Mouse (Mus musculus): ENCODE measurements around the gene Ppp1r1b.

The Ppp1r1b gene

GRCm38 (mm10) chr11:98346168-98346567, 2.0 kb upstream of the Ppp1r1b start:
- no peak for DNase-seq (ENCODE audit: low spot score in 2 of 2)

GRCm38 (mm10) chr11:98347385-98348082, 670 bp upstream of the Ppp1r1b start:
- no peak for DNase-seq (ENCODE audit: low spot score in 2 of 2)

- no peak for DNase-seq (ENCODE audit: low spot score in 2 of 2)
Measured at GRCm38 (mm10) chr11:98349308-98349707, 1.1 kb downstream of the Ppp1r1b start.

GRCm38 (mm10) chr11:98352272-98352990, 4.2 kb downstream of the Ppp1r1b start:
- no peak for DNase-seq (ENCODE audit: low spot score in 2 of 2)

- DNase-seq (ENCODE audit: low spot score in 2 of 2) = no peak
Measured at GRCm38 (mm10) chr11:98353651-98354211, 5.5 kb downstream of the Ppp1r1b start.

GRCm38 (mm10) chr11:98354445-98354844, 6.2 kb downstream of the Ppp1r1b start:
- no peak for DNase-seq (ENCODE audit: low spot score in 2 of 2)

- peak in 1 of 2 experiments; percentile 47 for DNase-seq (ENCODE audit: low spot score in 2 of 2)
Measured at GRCm38 (mm10) chr11:98355732-98356299, 7.6 kb downstream of the Ppp1r1b start.

- no peak for DNase-seq (ENCODE audit: low spot score in 2 of 2)
Measured at GRCm38 (mm10) chr11:98356625-98357394, 8.6 kb downstream of the Ppp1r1b start.

GRCm38 (mm10) chr11:98357396-98358160, 9.4 kb downstream of the Ppp1r1b start:
- DNase-seq (ENCODE audit: low spot score in 2 of 2) = no peak

GRCm38 (mm10) chr11:98358161-98359083, 10.2 kb downstream of the Ppp1r1b start, which contains the start of gene Stard3:
Gene Stard3, plus strand, starts transcription at chr11:98358368.
- peak; percentile 91 to 94 for DNase-seq (ENCODE audit: low spot score in 2 of 2)

GRCm38 (mm10) chr11:98360866-98361521, 12.8 kb downstream of the Ppp1r1b start:
- no peak for DNase-seq (ENCODE audit: low spot score in 2 of 2)

- DNase-seq (ENCODE audit: low spot score in 2 of 2) = no peak
Measured at GRCm38 (mm10) chr11:98363817-98364216, 15.6 kb downstream of the Ppp1r1b start.

- no peak for DNase-seq (ENCODE audit: low spot score in 2 of 2)
Measured at GRCm38 (mm10) chr11:98364410-98364809, 16.2 kb downstream of the Ppp1r1b start.

GRCm38 (mm10) chr11:98366290-98366689, 18.1 kb downstream of the Ppp1r1b start:
- DNase-seq (ENCODE audit: low spot score in 2 of 2) = no peak

- DNase-seq (ENCODE audit: low spot score in 2 of 2) = no peak
Measured at GRCm38 (mm10) chr11:98367171-98367862, 19.1 kb downstream of the Ppp1r1b start.

- no peak for DNase-seq (ENCODE audit: low spot score in 2 of 2)
Measured at GRCm38 (mm10) chr11:98367863-98368186, 19.6 kb downstream of the Ppp1r1b start.

- no peak for DNase-seq (ENCODE audit: low spot score in 2 of 2)
Measured at GRCm38 (mm10) chr11:98369337-98369736, 21.1 kb downstream of the Ppp1r1b start.

- no peak for DNase-seq (ENCODE audit: low spot score in 2 of 2)
Measured at GRCm38 (mm10) chr11:98370588-98370987, 22.4 kb downstream of the Ppp1r1b start.
